19 mouse cellular contexts compared by ENCODE assay signal in the genomic region with DNA sequence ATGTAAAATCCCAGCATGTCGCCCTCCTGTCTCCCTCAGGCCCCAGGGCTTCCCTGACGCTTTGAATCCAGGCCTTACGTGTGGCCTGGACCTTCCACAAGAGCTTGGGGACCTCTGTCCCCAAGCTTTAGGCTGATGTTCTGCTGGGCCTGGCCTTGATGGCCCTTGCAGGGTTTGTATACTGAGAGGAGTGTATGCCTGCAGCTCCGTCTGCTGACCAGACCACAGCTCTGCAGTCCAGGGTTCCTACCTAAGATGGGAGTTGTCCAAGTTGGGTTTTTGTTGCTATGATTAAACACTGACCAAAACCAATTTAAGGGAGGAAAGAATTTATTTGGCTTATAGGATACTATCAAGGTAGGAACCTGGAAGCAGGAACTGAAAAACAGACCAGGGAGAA. TPM values are rescaled to one million over a fixed set of nuclear protein-coding genes. Genes with fewer than 3 reads are reported as not detected.
DNase-seq lines count a peak whose midpoint lies in the region; ATAC-seq and TF ChIP-seq lines count a peak whose summit lies in the region.
"Had no signal": no experiment of that assay in that cellular context is flagged by ENCODE, and none has a peak within 500 bp of the region (broad histone marks: within the 10 kb centered on the region; RNA-seq: fewer than 3 reads in every experiment).

No protein-coding gene starts in this region.

- no peaks in the 10 kb centered on the region for H3K27me3 ChIP-seq in intestine, postnatal 0 days (replicated peaks; ENCODE audit: control insufficient read depth, insufficient read depth, low read length)
- no peaks in the 10 kb centered on the region for H3K27me3 ChIP-seq in intestine, embryonic 15.5 days (replicated peaks)
- H3K27me3 ChIP-seq: hindbrain, embryonic 13.5 days; Patski had no signal

- WGBS in intestine, postnatal 0 days: 82% methylated on average over 4 of the region's 4 CpGs
- WGBS in intestine, embryonic 15.5 days: 76% methylated on average over 4 of the region's 4 CpGs

- H3K4me1 ChIP-seq in intestine, postnatal 0 days (replicated peaks; ENCODE audit: control insufficient read depth, insufficient read depth, low read length): 0 out of 2 replicates have a peak, but pooled peaks cover 3% of the 10 kb centered on the region
- peaks cover 14% of the 10 kb centered on the region for H3K4me1 ChIP-seq in intestine, embryonic 15.5 days (replicated peaks)

- TF ChIP-seq CTCF in intestine, postnatal 0 days (IDR thresholded peaks at IDR 0.05; ENCODE audit: low read depth): peak; percentile 71

- no peak overlapping the region for H3K27ac ChIP-seq in intestine, postnatal 0 days (ENCODE audit: low read depth, low read length)
- no peak overlapping the region for H3K27ac ChIP-seq in intestine, embryonic 15.5 days
- H3K27ac ChIP-seq: hindbrain, embryonic 13.5 days had no signal

- no peak for ATAC-seq in intestine, postnatal 0 days
- ATAC-seq in intestine, embryonic 15.5 days: no peak
- ATAC-seq: Patski had no signal

- DNase-seq in adrenal gland, postnatal 10 days: peak; percentile 45
- DNase-seq in adrenal gland, adult 18-20 months (ENCODE audit: low spot score in 2 of 2): no peak
- peak; percentile 38 for DNase-seq in retina, embryonic 14.5 days (ENCODE audit: low spot score)
- DNase-seq in retina, postnatal 1 day: no peak
- DNase-seq in Muller cell, postnatal 12 days (ENCODE audit: inconsistent ontology term): no peak
- no peak for DNase-seq in spleen, postnatal 36 days (ENCODE audit: low spot score in 2 of 2)
- DNase-seq: cerebellum, adult 11-12 months; heart, adult 18-20 months; kidney, adult 9 months; right cerebral cortex, adult 18-20 months had no signal

- H3K9ac ChIP-seq in intestine, postnatal 0 days (ENCODE audit: low read depth, low read length): no peak overlapping the region
- H3K9ac ChIP-seq in intestine, embryonic 15.5 days: no peak overlapping the region
- H3K9ac ChIP-seq: hindbrain, embryonic 13.5 days had no signal

- H3K4me2 ChIP-seq in intestine, postnatal 0 days (replicated peaks; ENCODE audit: low read depth): no peak overlapping the region
- no peak overlapping the region for H3K4me2 ChIP-seq in intestine, embryonic 15.5 days (replicated peaks)
- H3K4me2 ChIP-seq: hindbrain, embryonic 13.5 days had no signal

- no peak overlapping the region for H3K4me3 ChIP-seq in intestine, postnatal 0 days (ENCODE audit: low read depth, low read length)
- H3K4me3 ChIP-seq in intestine, embryonic 15.5 days (replicated peaks): no peak overlapping the region
- H3K4me3 ChIP-seq: erythroblast, embryonic 14.5 days; hindbrain, embryonic 13.5 days had no signal

- H3K9me3 ChIP-seq in intestine, postnatal 0 days (ENCODE audit: control insufficient read depth): no peaks in the 10 kb centered on the region
- H3K9me3 ChIP-seq in intestine, embryonic 15.5 days: no peaks in the 10 kb centered on the region
- H3K9me3 ChIP-seq: hindbrain, embryonic 13.5 days had no signal

- no peaks in the 10 kb centered on the region for H3K36me3 ChIP-seq in intestine, postnatal 0 days (ENCODE audit: control insufficient read depth, insufficient read depth)
- H3K36me3 ChIP-seq in intestine, embryonic 15.5 days: no peaks in the 10 kb centered on the region
- H3K36me3 ChIP-seq: hindbrain, embryonic 13.5 days had no signal

RNA-seq across cellular contexts. Expression of gene Lctl, which starts 18.7 kb away (rescaled TPM):
- total RNA-seq in adrenal gland, postnatal 10 days (2021): 1 to 10 TPM; 2.0 to 2.8 TPM
- 10 to 100 TPM in 1 of 2 experiments, under 1 TPM in 1; 0.46 to 11.9 TPM for total RNA-seq in adrenal gland, adult 18-20 months (2021)
- polyA plus RNA-seq in intestine, postnatal 0 days (2015; fragmentation: Nextera tagmentation; extraction: Ambion mirVana): 0.09 and 0.22 TPM in 2 replicates
- 0.13 and 0.15 TPM in 2 replicates for polyA plus RNA-seq in intestine, embryonic 15.5 days (2015; fragmentation: Nextera tagmentation; extraction: Ambion mirVana)
- total RNA-seq: heart, adult 18-20 months; layer of hippocampus, postnatal 10 days had no signal
- polyA plus RNA-seq: erythroblast, embryonic 14.5 days; limb, embryonic 11.5 days; neural tube, embryonic 14.5 days; spleen, adult 2 months had no signal

Comparison
In these comparisons a context has a peak if more than half of its experiments do, and no peak if none do; other contexts are left out.
1. DNase-seq: peak in adrenal gland, postnatal 10 days (single experiment) and retina, embryonic 14.5 days (single experiment); none in adrenal gland, adult 18-20 months (0 of 2), retina, postnatal 1 day (single experiment), Muller cell, postnatal 12 days (single experiment) and spleen, postnatal 36 days (0 of 2).